Mouse (Mus musculus) left cerebral cortex, postnatal 25 days (tissue): ENCODE results near the gene Hist2h3c1. TPM values are rescaled to one million over a fixed set of nuclear protein-coding genes. Genes with fewer than 3 reads are reported as not detected.
"Not testable (repeated sequence)": the region's sequence is repeated elsewhere in the genome, so short reads cannot be mapped to it uniquely, and the experiment has no call there.

Experiments used
- DNase-seq, 2 experiments: peaks; one replicate each; pipeline ENCODE4 v3.0.0; 2022; ENCODE audit warnings: low spot score in 2 of 2, mixed read lengths in 1 of 2
- intact Hi-C: fragments of 180-260 bp; cut with DNase I; formaldehyde crosslinking; loops from one replicate; pipeline ENCODE4 v1.15.1; 2025
- total RNA-seq, 2 experiments: library from RNA; stranded (reverse); gene quantifications; 2 replicates each; pipeline ENCODE4 v1.2.3; 2021

The Hist2h3c1 gene
- total RNA-seq, 2 experiments from 2014 or later = not detected

DNA sequence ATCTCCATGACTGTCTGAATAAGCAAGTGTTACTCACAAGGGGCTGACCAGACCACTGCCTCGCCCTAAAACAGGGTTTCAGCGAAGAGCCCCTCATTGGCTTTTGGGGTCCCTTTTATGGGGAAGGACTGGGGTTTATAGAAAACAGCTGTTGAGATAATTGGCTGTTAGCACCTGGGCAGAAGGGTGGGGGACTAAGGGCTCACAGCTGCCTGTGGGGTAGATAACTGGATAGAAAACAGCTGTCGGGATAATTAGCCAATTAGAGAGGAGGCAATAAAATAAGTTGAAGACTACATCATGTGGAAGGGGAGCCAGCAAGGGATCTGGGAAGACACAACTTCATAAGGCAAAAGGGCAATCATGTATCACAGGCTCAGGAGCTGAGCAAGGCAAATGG is 4.4 kb downstream of the Hist2h3c1 start:
- no peak for DNase-seq
- intact Hi-C loops = no loop called here

GRCm38 (mm10) chr3:96251787-96252186 is 5.3 kb downstream of the Hist2h3c1 start:
- intact Hi-C loops = no loop called here
- DNase-seq = no peak

GRCm38 (mm10) chr3:96254683-96255355 is 8.3 kb downstream of the Hist2h3c1 start:
- DNase-seq = no peak
- intact Hi-C loops = no loop called here

- DNase-seq = no peak
- intact Hi-C loops = no loop called here
Measured at GRCm38 (mm10) chr3:96255926-96256593, 9.6 kb downstream of the Hist2h3c1 start.

DNA sequence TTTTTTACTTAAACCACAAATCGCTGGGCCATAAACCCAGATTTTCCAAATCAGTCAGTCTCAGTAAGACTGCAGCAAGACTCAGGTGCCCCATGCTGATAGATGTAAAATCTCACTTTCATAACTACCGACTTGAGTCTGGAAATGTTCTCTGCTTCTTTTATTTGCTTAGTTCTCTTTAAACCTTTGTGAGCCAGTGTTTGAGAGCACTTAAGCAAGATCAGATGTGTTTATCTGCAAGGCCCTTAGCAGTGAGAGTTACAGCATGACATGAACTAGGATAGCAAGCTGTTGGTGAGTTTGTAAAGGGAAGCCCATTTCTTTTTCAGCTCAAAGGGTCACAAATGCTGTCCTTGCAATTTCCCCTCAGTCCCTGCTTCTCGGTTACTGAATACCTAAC is 10.7 kb downstream of the Hist2h3c1 start:
- no peak for DNase-seq
- intact Hi-C loops = no loop called here

DNA sequence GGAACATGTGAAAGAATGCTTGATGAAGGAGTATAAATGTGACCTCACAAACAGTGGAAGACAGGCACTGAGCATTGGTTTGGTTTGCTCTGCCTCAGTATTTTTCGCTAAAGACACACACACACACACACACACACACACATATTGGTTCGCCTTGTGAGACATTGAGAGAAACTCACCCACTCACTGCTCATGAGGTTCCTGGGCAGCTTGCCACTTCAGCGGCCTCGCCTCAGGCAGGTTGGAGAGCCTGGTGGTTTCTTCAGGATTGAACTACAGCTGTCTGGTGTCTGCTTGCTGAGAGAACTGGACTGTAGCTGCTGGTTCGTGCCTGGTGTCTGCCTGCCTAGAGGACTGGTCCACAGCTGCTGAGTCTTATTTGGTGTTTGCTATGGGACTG is 13.7 kb downstream of the Hist2h3c1 start:
- no peak for DNase-seq
- intact Hi-C loops = no loop called here

GRCm38 (mm10) chr3:96261623-96262022 is 15.1 kb downstream of the Hist2h3c1 start:
- no peak for DNase-seq
- intact Hi-C loops = loop anchor here (2.0 kb wide), 1 partner anchor 41 kb away; the partner anchor contains the start of genes Hist2h2ac and Hist2h2be

- intact Hi-C loops = loop anchor here (2.0 kb wide), 1 partner anchor 42 kb away; the partner anchor contains the start of genes Hist2h2ac and Hist2h2be
- DNase-seq = peak; percentile 83 to 96
Measured at GRCm38 (mm10) chr3:96262216-96262875, 15.9 kb downstream of the Hist2h3c1 start.

DNA sequence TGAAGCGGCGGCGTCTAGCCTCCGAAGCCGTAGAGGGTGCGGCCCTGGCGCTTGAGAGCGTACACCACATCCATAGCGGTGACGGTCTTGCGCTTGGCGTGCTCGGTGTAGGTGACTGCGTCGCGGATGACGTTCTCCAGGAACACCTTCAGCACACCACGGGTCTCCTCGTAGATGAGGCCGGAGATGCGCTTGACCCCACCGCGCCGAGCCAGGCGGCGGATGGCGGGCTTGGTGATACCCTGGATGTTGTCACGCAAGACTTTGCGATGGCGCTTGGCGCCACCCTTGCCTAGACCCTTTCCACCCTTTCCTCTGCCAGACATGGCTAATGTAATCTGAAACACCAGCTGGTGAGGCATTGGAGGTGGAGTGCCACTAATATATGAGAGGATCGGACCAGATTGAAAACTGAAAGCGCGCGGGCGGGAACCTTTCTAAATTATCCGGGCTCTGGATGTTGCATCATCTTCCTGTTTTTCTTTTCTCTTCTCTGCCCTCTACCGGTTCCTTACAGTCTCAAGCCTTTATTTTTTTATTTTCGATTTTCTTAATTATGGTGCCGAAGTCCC is 16.6 kb downstream of the Hist2h3c1 start, which contains the start of gene Hist2h4:
TSS of gene Hist2h4 (minus strand) at position 333 of the 572 bp plus-strand sequence.
- intact Hi-C loops = loop anchor here (2.0 kb wide), 1 partner anchor 42 kb away; the partner anchor contains the start of genes Hist2h2ac and Hist2h2be
- peak; percentile 97 to 99 for DNase-seq

GRCm38 (mm10) chr3:96263558-96264403 is 17.3 kb downstream of the Hist2h3c1 start:
- intact Hi-C loops = loop anchor here (2.0 kb wide), 1 partner anchor 43 kb away; the partner anchor contains the start of genes Hist2h2ac and Hist2h2be
- DNase-seq = no peak

- intact Hi-C loops = no loop called here
- no peak for DNase-seq
Measured at GRCm38 (mm10) chr3:96264404-96264949, 18.0 kb downstream of the Hist2h3c1 start.

- intact Hi-C loops = no loop called here
- no peak for DNase-seq
Measured at GRCm38 (mm10) chr3:96266132-96266710, 19.7 kb downstream of the Hist2h3c1 start.

DNA sequence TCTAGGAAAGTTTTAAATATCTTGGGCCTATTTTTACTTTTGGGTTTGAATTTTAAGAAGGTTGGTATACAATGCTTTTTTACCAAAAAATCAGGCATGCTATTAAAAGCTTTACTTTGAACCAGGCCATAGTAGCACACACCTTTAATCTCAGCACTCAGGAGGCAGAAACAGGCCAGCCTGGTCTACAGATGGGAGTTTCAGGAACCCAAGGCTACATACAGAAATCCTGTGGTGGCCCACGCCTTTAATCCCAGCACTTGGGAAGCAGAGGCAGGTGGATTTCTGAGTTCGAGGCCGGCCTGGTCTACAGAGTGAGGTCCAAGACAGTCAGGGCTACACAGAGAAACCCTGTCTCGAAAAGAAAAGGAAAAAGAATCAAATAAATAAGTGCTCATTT is 21.1 kb downstream of the Hist2h3c1 start:
- intact Hi-C loops = no loop called here
- DNase-seq = no peak

DNA sequence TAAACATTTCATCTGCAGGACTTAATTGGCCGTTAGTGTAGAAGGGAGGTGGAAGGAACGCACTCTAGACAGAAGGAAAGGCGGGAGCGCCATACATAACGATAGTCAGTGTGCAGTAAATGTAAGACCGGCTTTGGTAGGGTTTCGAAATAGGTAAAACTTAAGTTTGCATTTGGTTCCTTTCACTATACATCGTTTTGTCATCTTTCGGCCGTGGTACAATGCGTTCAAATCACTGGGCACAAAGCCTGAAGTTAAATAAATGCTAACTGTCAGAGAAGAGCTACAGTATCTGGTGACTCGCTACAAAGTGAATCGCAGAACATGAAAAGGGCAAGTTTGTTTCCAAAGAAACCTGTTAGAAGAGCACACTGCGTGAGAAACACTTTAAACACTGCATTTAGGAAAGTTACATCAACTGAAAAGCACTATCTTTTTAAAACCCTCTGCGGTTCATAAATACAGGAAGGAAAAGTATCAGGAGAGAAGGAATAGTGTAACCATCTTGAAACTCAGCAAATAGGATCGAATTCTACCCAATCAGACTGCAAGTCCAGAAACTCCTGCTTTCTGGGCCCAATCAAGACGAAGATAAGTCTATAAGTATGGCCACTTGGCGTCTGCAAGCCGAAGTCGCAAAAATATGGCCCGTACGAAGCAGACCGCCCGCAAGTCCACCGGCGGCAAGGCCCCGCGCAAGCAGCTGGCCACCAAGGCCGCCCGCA is 21.7 kb downstream of the Hist2h3c1 start, which contains the start of gene Hist2h3b:
TSS of gene Hist2h3b (plus strand) at position 604 of the 725 bp plus-strand sequence.
- peak; percentile 85 to 94 for DNase-seq
- intact Hi-C loops = no loop called here

- intact Hi-C loops = not testable (repeated sequence)
Measured at GRCm38 (mm10) chr3:96268776-96269378, 22.4 kb downstream of the Hist2h3c1 start.

GRCm38 (mm10) chr3:96269511-96270474 is 23.3 kb downstream of the Hist2h3c1 start, which contains the start of gene Hist2h2bb:
Gene Hist2h2bb, plus strand, starts transcription at chr3:96269752.
- intact Hi-C loops = no loop called here
- DNase-seq = peak; percentile 94 to 99

More at GRCm38 (mm10) chr3:96268776-96269378, 22.4 kb downstream of the Hist2h3c1 start:
- DNase-seq = peak in 1 of 2 experiments; percentile 46
